8 mouse cellular contexts compared by ENCODE assay signal in the genomic region with DNA sequence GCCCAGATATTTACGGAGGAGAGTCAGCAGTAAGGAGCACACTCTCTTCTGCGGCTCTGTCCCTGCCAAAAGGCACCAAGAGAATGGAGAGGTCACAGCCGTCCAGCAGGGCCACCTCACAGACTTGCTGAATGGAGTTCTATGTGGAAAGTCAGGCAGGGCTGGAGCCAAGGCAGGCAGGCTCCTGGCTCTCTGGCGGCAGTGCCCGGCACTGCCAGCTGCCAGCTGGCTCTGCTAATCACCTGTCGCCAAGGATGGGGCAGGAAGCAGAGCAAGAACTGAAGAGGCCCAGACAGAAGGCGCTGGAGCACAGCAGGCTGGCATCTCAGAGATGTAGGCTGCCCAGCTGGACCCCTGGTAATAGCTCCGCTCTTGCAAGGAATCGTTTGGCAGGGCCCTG.
DNase-seq lines count a peak whose midpoint lies in the region; ATAC-seq lines count a peak whose summit lies in the region.

No protein-coding gene starts in this region.

- peak; percentile 13 for DNase-seq in kidney, adult 18-20 months
- DNase-seq in kidney, adult 11 months = no peak
- peak; percentile 89 to 94 for DNase-seq in cerebellum, postnatal 10 days
- peak; percentile 68 to 70 for DNase-seq in heart, adult 9 months (ENCODE audit: low spot score in 2 of 2)
- DNase-seq in left cerebral cortex, adult 18-20 months (ENCODE audit: low spot score in 2 of 2) = peak; percentile 8 to 22
- no peak for DNase-seq in kidney, adult 8-10 months

- ATAC-seq in erythroid progenitor cell, adult 5-6 weeks (replicated peaks; ENCODE audit: low FRiP score, poor library complexity, severe bottlenecking) = no peak
- ATAC-seq in megakaryocyte, adult 5-6 weeks (ENCODE audit: poor library complexity, severe bottlenecking) = no peak

Comparison
In these comparisons a context has a peak if more than half of its experiments do, and no peak if none do; other contexts are left out.
1. DNase-seq: peak in kidney, adult 18-20 months (single experiment), cerebellum, postnatal 10 days (2 of 2), heart, adult 9 months (2 of 2) and left cerebral cortex, adult 18-20 months (2 of 2); none in kidney, adult 11 months (single experiment) and kidney, adult 8-10 months (0 of 2).